Mouse (Mus musculus) hindbrain, embryonic 14.5 days (tissue): Measurements from ENCODE around the gene Spib. TPM values are rescaled to one million over a fixed set of nuclear protein-coding genes. Genes with fewer than 3 reads are reported as not detected.
A peak's percentile ranks its signal among the peaks of the same experiment; 100 is the strongest.

Source experiments
- ATAC-seq: fragments of 200-750 bp; cut with Nextera tagmentation; 2 replicates; pipeline ENCODE4 v1.8.0; 2017; ENCODE audit warnings: moderate number of reproducible peaks, mild to moderate bottlenecking, moderate TSS enrichment, moderate library complexity; ENCODE audit not compliant: low FRiP score
- DNase-seq: peaks from one replicate; pipeline ENCODE4 v3.0.0-alpha.2; 2015; ENCODE audit warnings: low spot score
- H3K27ac ChIP-seq: fragments of 300-500 bp; sonication (generic); 2 replicates; pipeline ENCODE4 v1.5.1; 2014; ENCODE audit warnings: mild to moderate bottlenecking, moderate library complexity
- H3K27me3 ChIP-seq: fragments of 300-500 bp; sonication (generic); 2 replicates; pipeline ENCODE4 v1.6.1; 2014; ENCODE audit warnings: mild to moderate bottlenecking, low read length, mixed read lengths; ENCODE audit not compliant: control insufficient read depth, insufficient read depth
- H3K36me3 ChIP-seq: fragments of 300-500 bp; sonication (generic); replicated peaks from 2 replicates; pipeline ENCODE4 v1.6.1; 2014; ENCODE audit not compliant: control insufficient read depth, insufficient read depth
- H3K4me1 ChIP-seq: fragments of 300-500 bp; sonication (generic); replicated peaks from 2 replicates; pipeline ENCODE4 v1.6.1; 2014; ENCODE audit warnings: antibody characterized with exemption, low read length, mixed read lengths; ENCODE audit not compliant: control insufficient read depth, insufficient read depth
- H3K4me2 ChIP-seq: fragments of 300-500 bp; sonication (generic); replicated peaks from 2 replicates; pipeline ENCODE4 v1.6.1; 2014; ENCODE audit warnings: mild to moderate bottlenecking, moderate library complexity
- H3K4me3 ChIP-seq: fragments of 300-500 bp; sonication (generic); replicated peaks from 2 replicates; pipeline ENCODE4 v1.5.1; 2014; ENCODE audit warnings: mild to moderate bottlenecking, low read length
- H3K9ac ChIP-seq: fragments of 300-500 bp; sonication (generic); 2 replicates; pipeline ENCODE4 v1.6.1; 2014
- H3K9me3 ChIP-seq: fragments of 300-500 bp; sonication (generic); 2 replicates; pipeline ENCODE4 v1.6.1; 2016; ENCODE audit warnings: low read length; ENCODE audit not compliant: control insufficient read depth
- WGBS: fragments of 180-500 bp; shearing (Covaris S2); extraction: QIAGEN DNeasy Blood & Tissue Kit; methylation state at CpG from one replicate; pipeline ENCODE4 v1.1.7; 2014; 5-methylcytosine and 5-hydroxymethylcytosine counted together
- polyA plus RNA-seq: library from polyadenylated mRNA; unstranded; fragments of >200 nt; fragmentation: Nextera tagmentation; extraction: Ambion mirVana; gene quantifications from 2 replicates; pipeline ENCODE4 v1.2.1, GENCODE M21; 2014

Gene Spib
- polyA plus RNA-seq, 1 experiment from 2014 or later = 0.09 TPM

DNA sequence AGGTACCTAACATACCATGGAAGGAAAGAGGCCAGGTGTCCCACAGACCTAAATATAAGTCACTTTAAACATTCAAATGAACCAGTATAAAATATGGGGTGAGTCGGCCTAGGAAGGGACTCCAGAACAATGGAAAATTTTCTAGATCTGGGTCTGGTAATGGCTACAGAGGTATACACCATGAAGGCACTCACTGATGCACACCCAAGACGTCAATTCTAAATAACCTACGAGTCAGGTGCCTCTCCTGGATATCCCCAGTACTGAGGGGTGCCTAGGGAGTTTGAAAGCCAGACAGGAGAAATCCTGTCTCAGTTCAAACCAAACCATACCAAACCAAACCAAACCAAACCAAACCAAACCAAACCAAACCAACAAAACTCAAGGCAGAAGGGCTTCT, 1.4 kb downstream of the Spib start:
- Histone ChIP-seq H3K9ac (no peak overlapping the region), H3K27me3 (peaks cover 10% of the 10 kb centered on the region), H3K27ac (no peak overlapping the region), H3K4me1 (no peaks in the 10 kb centered on the region), H3K36me3 (no peaks in the 10 kb centered on the region), H3K9me3 (no peaks in the 10 kb centered on the region), H3K4me3 (no peak overlapping the region), H3K4me2 (no peak overlapping the region)
- 77% methylated on average over 3 of the region's 3 CpGs for WGBS
- no peak for DNase-seq
- ATAC-seq = no peak

GRCm38 (mm10) chr7:44529518-44529917, 2.4 kb downstream of the Spib start:
- Histone ChIP-seq H3K4me1 (no peaks in the 10 kb centered on the region), H3K27ac (no peak overlapping the region), H3K36me3 (no peaks in the 10 kb centered on the region), H3K4me2 (no peak overlapping the region), H3K4me3 (no peak overlapping the region), H3K27me3 (peaks cover 10% of the 10 kb centered on the region), H3K9ac (no peak overlapping the region), H3K9me3 (no peaks in the 10 kb centered on the region)
- 66% methylated on average over 5 of the region's 5 CpGs for WGBS
- ATAC-seq = no peak
- no peak for DNase-seq

- peak; percentile 78 for DNase-seq
- Histone ChIP-seq H3K4me2 (peak overlapping the region; percentile 50), H3K4me1 (no peaks in the 10 kb centered on the region), H3K27me3 (peaks cover 24% of the 10 kb centered on the region), H3K9me3 (no peaks in the 10 kb centered on the region), H3K27ac (no peak overlapping the region), H3K36me3 (no peaks in the 10 kb centered on the region), H3K9ac (peak overlapping the region; percentile 37; the same call in 1 of the 2 replicates), H3K4me3 (peak overlapping the region; percentile 24)
- WGBS = 7% methylated on average over 40 of the region's 40 CpGs
- 0 out of 2 replicates have a peak, but pooled peaks have one; percentile 34 for ATAC-seq
Measured at GRCm38 (mm10) chr7:44527483-44528398, 4.1 kb downstream of the Spib start.

GRCm38 (mm10) chr7:44526414-44527154, 5.3 kb downstream of the Spib start:
- WGBS = 90% methylated on average over 14 of the region's 14 CpGs
- Histone ChIP-seq H3K9me3 (no peaks in the 10 kb centered on the region), H3K4me2 (no peak overlapping the region), H3K4me1 (no peaks in the 10 kb centered on the region), H3K9ac (no peak overlapping the region), H3K27me3 (peaks cover 32% of the 10 kb centered on the region), H3K27ac (no peak overlapping the region), H3K36me3 (no peaks in the 10 kb centered on the region), H3K4me3 (no peak overlapping the region)
- no peak for DNase-seq
- no peak for ATAC-seq

- peak overlapping the region; percentile 26; the same call in 1 of the 2 replicates for H3K4me2 ChIP-seq
- H3K27ac ChIP-seq = no peak overlapping the region
- no peak overlapping the region for H3K9ac ChIP-seq
- peaks cover 35% of the 10 kb centered on the region for H3K27me3 ChIP-seq
- H3K36me3 ChIP-seq = no peaks in the 10 kb centered on the region
- ATAC-seq = no peak
- H3K4me3 ChIP-seq = no peak overlapping the region
- no peaks in the 10 kb centered on the region for H3K9me3 ChIP-seq
- DNase-seq = peak; percentile 34
- no peaks in the 10 kb centered on the region for H3K4me1 ChIP-seq
- WGBS = 11% methylated on average over 22 of the region's 22 CpGs
Measured at GRCm38 (mm10) chr7:44525126-44525832, 6.6 kb downstream of the Spib start.

- 0 out of 2 replicates have a peak within 1 kb of the TSS, but pooled peaks have one; percentile 6 for H3K9ac ChIP-seq
- WGBS = 40% methylated on average over 12 of the region's 12 CpGs
Measured at GRCm38 (mm10) chr7:44524502-44524901, 7.4 kb downstream of the Spib start, which contains the start of gene Mybpc2. Gene Mybpc2 (minus strand): TSS chr7:44524656.

GRCm38 (mm10) chr7:44523056-44523455, 8.8 kb downstream of the Spib start:
- H3K9ac ChIP-seq = no peak overlapping the region
- H3K27me3 ChIP-seq = peaks cover 25% of the 10 kb centered on the region
- WGBS = 82% methylated on average over 2 of the region's 2 CpGs

More at GRCm38 (mm10) chr7:44524502-44524901, 7.4 kb downstream of the Spib start, which contains the start of gene Mybpc2:
- no peak for DNase-seq
- Histone ChIP-seq H3K4me1 (no peaks in the 10 kb centered on the region), H3K9me3 (no peaks in the 10 kb centered on the region), H3K36me3 (no peaks in the 10 kb centered on the region), H3K27me3 (peaks cover 35% of the 10 kb centered on the region), H3K27ac (no peak within 1 kb of the TSS), H3K4me2 (peak within 1 kb of the TSS; percentile 26; the same call in 1 of the 2 replicates), H3K4me3 (no peak within 1 kb of the TSS)
- no peak for ATAC-seq

GRCm38 (mm10) chr7:44521710-44522109, 10.2 kb downstream of the Spib start:
- no peak overlapping the region for H3K9ac ChIP-seq
- peaks cover 25% of the 10 kb centered on the region for H3K27me3 ChIP-seq

More at GRCm38 (mm10) chr7:44523056-44523455, 8.8 kb downstream of the Spib start:
- no peaks in the 10 kb centered on the region for H3K4me1 ChIP-seq
- H3K9me3 ChIP-seq = no peaks in the 10 kb centered on the region
- ATAC-seq (no peak), DNase-seq (no peak)
- H3K4me2 ChIP-seq = no peak overlapping the region
- H3K4me3 ChIP-seq = no peak overlapping the region
- H3K36me3 ChIP-seq = no peaks in the 10 kb centered on the region
- no peak overlapping the region for H3K27ac ChIP-seq

More at GRCm38 (mm10) chr7:44521710-44522109, 10.2 kb downstream of the Spib start:
- no peak overlapping the region for H3K4me3 ChIP-seq
- peak overlapping the region; percentile 34; the same call in 1 of the 2 replicates for H3K4me2 ChIP-seq
- no peaks in the 10 kb centered on the region for H3K36me3 ChIP-seq
- 2% methylated on average over 20 of the region's 20 CpGs for WGBS
- no peaks in the 10 kb centered on the region for H3K4me1 ChIP-seq
- peak; percentile 71 for DNase-seq
- no peak overlapping the region for H3K27ac ChIP-seq
- peak; percentile 38; the same call in 1 of the 2 replicates for ATAC-seq
- no peaks in the 10 kb centered on the region for H3K9me3 ChIP-seq
